Mouse (Mus musculus) bone marrow macrophage, adult 2 months (primary cell): ENCODE results near the gene Pithd1. TPM values are rescaled to one million over a fixed set of nuclear protein-coding genes. Genes with fewer than 3 reads are reported as not detected.

Source experiments
- H3K27ac ChIP-seq: 2 replicates; pipeline ENCODE4 v1.5.1; 2012; ENCODE audit warnings: low read depth, low read length; ENCODE audit not compliant: insufficient read depth
- H3K4me1 ChIP-seq: 2 replicates; pipeline ENCODE4 v1.6.1; 2012; ENCODE audit warnings: low read length; ENCODE audit not compliant: control insufficient read depth, insufficient read depth
- H3K4me3 ChIP-seq: 2 replicates; pipeline ENCODE4 v1.5.1; 2012; ENCODE audit warnings: mild to moderate bottlenecking, low read length, moderate library complexity; ENCODE audit not compliant: insufficient read depth
- CTCF ChIP-seq: IDR thresholded peaks from 2 replicates; pipeline ENCODE4 v1.5.1; 2012; ENCODE audit warnings: low read depth, mild to moderate bottlenecking, low read length, moderate library complexity
- POLR2A ChIP-seq: IDR thresholded peaks from 2 replicates; pipeline ENCODE4 v1.6.1; 2012; ENCODE audit warnings: mild to moderate bottlenecking, low read depth, low read length, borderline replicate concordance
- polyA plus RNA-seq: library from polyadenylated mRNA; stranded (reverse); fragments of >200 nt; gene quantifications from 2 replicates; pipeline ENCODE4 v1.2.4, GENCODE M21; 2012; ENCODE audit not compliant: missing spikeins, insufficient read depth, insufficient read length

Gene Pithd1
- 31.0 and 31.5 TPM in 2 replicates for polyA plus RNA-seq

DNA sequence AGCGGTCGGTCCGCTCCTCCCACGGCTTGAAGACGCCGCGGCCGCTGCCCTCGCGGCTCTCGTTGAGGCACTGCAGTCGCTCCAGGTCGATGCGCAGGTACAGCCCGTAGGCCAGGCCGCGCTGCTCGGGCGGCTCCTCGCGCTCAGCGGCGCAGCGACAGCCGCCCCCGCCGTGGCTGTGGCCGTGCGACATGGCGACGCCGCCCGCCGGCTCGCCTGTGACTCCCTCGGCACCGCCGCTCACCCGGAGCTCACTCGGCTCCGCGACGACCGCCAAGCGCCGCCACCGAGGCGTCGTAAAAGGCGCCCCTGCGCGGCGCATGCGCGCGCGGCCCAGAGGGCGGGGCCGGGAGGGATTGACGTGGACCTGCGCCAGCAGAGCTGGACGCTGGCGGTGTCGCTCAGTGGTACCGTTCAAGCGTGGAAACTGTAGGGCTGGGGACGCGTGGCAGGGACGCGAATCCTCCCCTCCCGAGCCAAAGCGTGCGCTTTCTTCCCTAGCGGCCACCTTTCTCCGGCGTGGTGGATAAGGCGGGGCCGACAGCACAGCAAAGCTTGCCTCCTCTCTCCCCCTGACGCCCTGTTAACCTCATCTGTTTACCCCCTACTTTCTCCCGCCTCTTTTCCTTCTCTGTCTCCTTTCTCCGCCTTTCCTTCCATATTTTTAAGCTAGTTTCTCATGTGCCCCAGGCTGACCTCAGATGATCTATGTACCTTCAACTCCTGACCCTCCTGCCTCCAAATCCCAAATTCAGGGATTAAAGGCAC lies at the start of gene Pithd1:
Pithd1 (minus strand) TSS at position 322 of the 768 bp plus-strand sequence.
- Histone ChIP-seq H3K4me1 (peaks cover 21% of the 10 kb centered on the region), H3K27ac (peak within 1 kb of the TSS; percentile 54)

DNA sequence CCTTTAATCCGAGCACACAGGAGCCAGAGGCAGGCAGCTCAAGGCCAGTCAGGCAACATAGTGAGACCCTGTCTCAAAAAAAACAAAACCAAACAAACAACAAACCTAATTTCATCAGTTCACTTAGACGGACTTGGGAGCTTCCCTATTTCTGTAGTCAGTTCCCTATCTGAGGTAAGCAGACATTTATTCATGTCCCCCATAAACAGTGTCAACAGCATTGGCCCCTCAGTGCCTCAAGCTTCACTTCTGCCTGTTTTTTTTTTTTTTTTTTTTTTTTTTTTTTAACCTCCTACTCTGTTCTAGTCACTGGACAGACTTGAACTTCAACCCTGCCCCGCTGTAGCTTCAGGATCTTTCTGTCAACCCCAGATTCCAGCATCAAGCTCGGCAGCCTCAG lies 48.0 kb upstream of the Pithd1 start:
- Histone ChIP-seq H3K4me1 (peaks cover 24% of the 10 kb centered on the region), H3K27ac (peak overlapping the region; percentile 76), H3K4me3 (no peak overlapping the region)
- TF ChIP-seq POLR2A = no peak
- no peak for TF ChIP-seq CTCF

More for the DNA sequence above, at the start of gene Pithd1:
- TF ChIP-seq CTCF = no peak
- no peak for TF ChIP-seq POLR2A
- H3K4me3 ChIP-seq = peak within 1 kb of the TSS; percentile 85

DNA sequence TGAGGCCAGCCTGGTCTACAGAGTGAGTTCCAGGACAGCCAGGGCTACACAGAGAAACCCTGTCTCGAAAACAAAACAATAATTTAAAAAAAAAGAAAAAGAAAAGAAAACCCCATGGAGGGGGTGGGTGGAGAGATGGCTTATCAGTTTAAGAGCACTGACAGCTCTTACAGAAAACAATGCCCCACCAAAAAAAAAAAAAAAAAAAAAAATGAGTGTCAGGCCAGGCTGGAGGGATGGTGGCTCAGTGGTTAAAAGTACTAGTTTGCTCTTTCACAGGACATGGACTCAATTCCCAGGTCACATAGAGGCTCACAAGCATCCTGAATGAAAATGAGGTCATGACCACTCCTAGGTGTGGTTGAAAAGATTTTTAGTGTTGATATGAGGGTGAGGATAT lies 46.2 kb upstream of the Pithd1 start:
- Histone ChIP-seq H3K27ac (no peak overlapping the region), H3K4me3 (no peak overlapping the region), H3K4me1 (peaks cover 42% of the 10 kb centered on the region)
- TF ChIP-seq POLR2A (no peak), CTCF (no peak)

DNA sequence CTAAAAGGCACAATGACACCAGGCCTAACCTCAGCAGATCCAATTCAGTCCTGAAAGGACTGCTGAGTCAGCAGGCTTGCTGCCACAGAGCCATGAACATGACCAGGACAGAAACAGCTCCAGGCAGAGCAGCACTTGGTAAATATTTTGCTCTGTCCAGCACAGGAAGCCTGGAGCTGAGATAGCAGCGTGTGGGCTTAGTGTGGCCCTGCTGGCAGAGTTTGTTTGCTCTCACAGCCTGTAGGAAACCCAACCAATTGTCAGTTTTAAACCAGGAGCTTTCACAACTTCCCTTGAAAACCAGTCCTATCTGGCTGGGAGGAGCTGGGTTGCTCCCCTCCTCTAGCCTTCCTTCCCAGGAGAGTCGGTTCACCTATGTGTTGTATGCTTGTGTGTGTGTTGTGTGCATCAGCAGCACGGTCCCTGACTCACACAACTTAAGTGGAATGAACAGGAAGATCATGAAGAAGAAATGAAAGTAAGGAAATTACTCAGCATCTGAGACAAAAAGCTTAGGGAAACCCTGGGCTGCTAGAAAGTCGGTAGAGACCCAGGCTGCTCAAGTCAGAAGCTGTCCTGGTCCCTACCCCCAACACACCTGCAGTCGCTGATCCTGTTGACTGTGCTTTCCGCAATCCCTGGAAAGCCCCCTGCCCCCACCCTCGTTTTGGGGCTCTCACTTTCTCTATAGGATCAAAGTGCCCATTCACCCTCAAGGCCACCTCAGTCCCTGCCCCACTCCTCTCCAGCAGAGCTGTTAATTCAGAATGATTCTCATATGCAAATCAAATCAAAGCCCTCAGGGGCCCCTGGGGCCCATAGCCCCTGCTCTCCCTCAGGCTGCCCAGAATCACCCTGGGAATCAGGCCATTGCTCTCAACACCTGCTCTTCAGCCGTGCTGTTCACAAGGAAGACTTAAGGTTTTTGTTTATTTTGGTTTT lies 44.2 kb upstream of the Pithd1 start:
- TF ChIP-seq POLR2A (no peak; the same call in 1 of the 2 replicates), CTCF (no peak)
- Histone ChIP-seq H3K27ac (peak overlapping the region; percentile 70), H3K4me3 (peak overlapping the region; percentile 33), H3K4me1 (peaks cover 55% of the 10 kb centered on the region)

DNA sequence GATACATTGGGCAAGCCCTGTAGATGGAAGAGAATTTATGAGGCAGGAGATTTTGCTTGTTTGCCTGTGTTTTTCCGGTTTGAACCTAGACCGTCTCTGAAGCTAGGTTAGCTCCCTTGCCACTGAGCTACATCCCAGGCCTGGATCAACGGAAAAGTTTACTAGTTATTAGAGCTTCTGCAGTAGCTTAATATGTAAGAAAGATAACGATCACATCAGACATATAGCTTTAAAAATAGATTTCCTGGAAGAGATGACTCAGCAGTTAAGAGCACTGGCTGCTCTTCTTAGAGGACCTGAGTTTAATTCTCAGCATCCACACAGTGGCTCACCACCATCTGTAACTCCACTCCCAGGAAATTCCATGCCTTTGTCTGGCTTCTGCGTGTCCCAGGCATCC lies 41.6 kb upstream of the Pithd1 start:
- Histone ChIP-seq H3K4me1 (peaks cover 46% of the 10 kb centered on the region), H3K4me3 (peak overlapping the region; percentile 47), H3K27ac (peak overlapping the region; percentile 89)
- TF ChIP-seq POLR2A = no peak
- TF ChIP-seq CTCF = no peak

DNA sequence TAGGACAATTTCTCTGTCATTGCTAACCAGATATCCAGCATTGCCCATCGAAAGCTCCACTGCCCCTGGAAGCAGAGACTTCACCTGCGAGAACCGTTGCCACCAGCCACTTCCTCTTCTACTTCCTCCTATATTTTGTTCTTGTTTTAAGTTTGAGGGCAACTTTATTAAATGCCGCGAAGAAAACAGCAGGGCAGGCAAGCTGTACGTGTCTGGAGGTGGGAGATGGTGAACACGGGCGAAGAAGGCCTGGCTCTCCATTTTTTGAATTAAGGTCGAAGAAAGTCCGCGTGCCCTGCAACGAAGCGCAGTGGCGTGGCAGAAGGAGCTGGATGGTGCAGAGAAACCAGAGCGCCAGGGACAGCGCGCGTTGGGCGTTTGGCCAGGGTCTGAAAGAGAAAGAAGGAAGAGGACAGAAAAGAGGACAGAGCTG lies 41.1 kb upstream of the Pithd1 start:
- H3K4me3 ChIP-seq = peak overlapping the region; percentile 47
- peak overlapping the region; percentile 89 for H3K27ac ChIP-seq
- no peak for TF ChIP-seq CTCF
- no peak for TF ChIP-seq POLR2A
- peaks cover 46% of the 10 kb centered on the region for H3K4me1 ChIP-seq

DNA sequence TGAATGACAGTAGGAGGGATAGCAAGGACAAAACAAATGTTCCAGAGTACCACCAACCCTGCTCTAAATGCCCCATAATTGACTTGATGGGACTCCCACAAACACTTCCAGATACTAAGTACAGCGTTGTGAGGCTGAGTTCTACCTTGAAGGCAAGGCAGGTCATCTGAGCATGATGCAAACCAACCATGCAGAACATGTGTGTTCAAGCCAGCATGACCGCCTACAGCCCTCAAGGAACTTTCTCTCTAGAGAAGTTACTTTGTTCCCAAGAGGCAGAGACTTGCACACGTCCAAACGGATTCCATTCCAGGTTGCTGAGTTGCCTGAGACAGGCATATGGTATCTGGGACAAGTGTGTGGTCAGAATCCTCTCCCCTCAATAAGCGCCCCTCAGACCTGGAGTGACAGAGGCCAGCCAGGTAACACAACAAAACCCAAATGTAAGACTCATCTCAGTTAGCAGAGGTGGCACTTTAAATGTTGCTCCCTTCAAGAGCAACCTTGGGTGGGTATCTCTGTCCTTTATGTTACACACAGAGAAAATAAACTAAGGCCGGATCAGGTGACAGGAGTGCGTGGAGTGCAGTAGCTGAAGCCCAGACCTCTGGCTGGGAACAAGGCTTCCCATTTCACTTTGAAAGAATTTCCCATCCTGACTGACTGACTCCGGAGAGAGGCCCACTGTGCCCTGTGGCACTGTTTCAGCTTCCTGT lies 40.5 kb upstream of the Pithd1 start:
- Histone ChIP-seq H3K4me1 (peaks cover 46% of the 10 kb centered on the region), H3K4me3 (peak overlapping the region; percentile 47; the same call in 1 of the 2 replicates), H3K27ac (peak overlapping the region; percentile 89)
- TF ChIP-seq POLR2A (no peak), CTCF (no peak)

DNA sequence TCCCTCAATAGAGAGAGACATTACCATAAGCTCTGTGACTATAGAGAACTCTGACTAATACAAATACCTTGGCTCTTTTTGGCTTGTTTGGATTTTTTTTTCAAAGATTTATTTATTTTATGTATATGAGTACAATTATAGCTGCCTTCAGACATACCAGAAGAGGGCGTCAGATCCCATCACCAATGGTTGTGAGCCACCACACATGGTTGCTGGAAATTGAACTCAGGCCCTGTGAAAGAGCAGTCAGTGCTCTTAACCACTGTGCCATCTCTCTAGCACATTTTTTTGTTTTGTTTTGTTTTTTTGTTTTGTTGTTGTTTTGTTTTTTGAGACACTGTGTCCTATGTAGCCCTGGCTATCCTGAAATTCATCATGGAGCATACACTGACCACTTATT lies 38.3 kb upstream of the Pithd1 start:
- H3K4me3 ChIP-seq = no peak overlapping the region
- TF ChIP-seq POLR2A (no peak), CTCF (no peak)
- peaks cover 34% of the 10 kb centered on the region for H3K4me1 ChIP-seq
- no peak overlapping the region for H3K27ac ChIP-seq

DNA sequence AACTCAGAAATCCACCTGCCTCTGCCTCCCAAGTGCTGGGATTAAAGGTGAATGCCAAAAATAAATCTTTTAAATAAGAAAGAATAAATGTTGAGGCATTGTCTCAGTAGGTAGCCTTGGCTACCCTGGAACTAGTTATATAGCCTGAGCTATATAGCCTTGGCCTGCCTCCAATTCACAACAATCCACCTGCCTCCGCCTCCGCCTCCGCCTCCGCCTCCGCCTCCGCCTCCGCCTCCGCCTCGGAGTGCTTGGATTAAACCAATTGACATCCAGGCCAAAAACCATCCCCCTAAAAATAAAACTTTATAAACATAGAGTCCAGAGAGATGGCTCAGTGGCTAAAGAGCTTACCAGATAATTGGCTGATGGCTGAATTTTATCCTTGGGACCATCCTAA lies 35.9 kb upstream of the Pithd1 start:
- Histone ChIP-seq H3K4me3 (no peak overlapping the region), H3K27ac (no peak overlapping the region)
- TF ChIP-seq CTCF (no peak), POLR2A (no peak)

More for the DNA sequence above, 35.9 kb upstream of the Pithd1 start:
- H3K4me1 ChIP-seq = peaks cover 18% of the 10 kb centered on the region
